In genomic region chr1:64088604-64089320, GRCm38 (mm10) we compare ENCODE assay signal across 7 mouse cellular contexts. TPM values are rescaled to one million over a fixed set of nuclear protein-coding genes. Genes with fewer than 3 reads are reported as not detected.
A peak's percentile ranks its signal among the peaks of the same experiment; 100 is the strongest.
DNase-seq lines count a peak whose midpoint lies in the region; ATAC-seq and TF ChIP-seq lines count a peak whose summit lies in the region.

No protein-coding gene starts in this region.

- WGBS in hindbrain, embryonic 11.5 days: 68% methylated on average over 12 of the region's 12 CpGs
- WGBS in lung, postnatal 0 days: 32% methylated on average over 12 of the region's 12 CpGs

- DNase-seq in CH12.LX (ENCODE audit: extremely low read depth): no peak
- peak; percentile 30 for DNase-seq in hindbrain, embryonic 11.5 days (ENCODE audit: low spot score)
- peak; percentile 34 for DNase-seq in lung, postnatal 0 days (ENCODE audit: low spot score)
- DNase-seq in splenic B cell, adult 2 months (ENCODE audit: low read depth, low spot score): peak; percentile 26
- DNase-seq in gastrocnemius, postnatal 4 days (ENCODE audit: low spot score in 2 of 2): no peak
- no peak for DNase-seq in adrenal gland, postnatal 25 days

- no peak for TF ChIP-seq EP300 in CH12.LX (IDR thresholded peaks at IDR 0.05; ENCODE audit: low read length)
- TF ChIP-seq EP300 in lung, postnatal 0 days (IDR thresholded peaks at IDR 0.05): peak; percentile 54

- H3K9me3 ChIP-seq in CH12.LX (replicated peaks; ENCODE audit: low read length): no peaks in the 10 kb centered on the region
- H3K9me3 ChIP-seq in hindbrain, embryonic 11.5 days (ENCODE audit: control insufficient read depth, low read length): no peaks in the 10 kb centered on the region
- H3K9me3 ChIP-seq in lung, postnatal 0 days (ENCODE audit: low read length): no peaks in the 10 kb centered on the region

- no peak for TF ChIP-seq POLR2A in CH12.LX (IDR thresholded peaks at IDR 0.05; ENCODE audit: low read depth, low read length)

- H3K36me3 ChIP-seq in CH12.LX (replicated peaks in 1 of 2; ENCODE audit: control insufficient read depth in 1 of 2, insufficient read depth in 1 of 2, low read length in 1 of 2): peaks cover 0 to 6% of the 10 kb centered on the region in 2 experiments
- H3K36me3 ChIP-seq in hindbrain, embryonic 11.5 days (ENCODE audit: control insufficient read depth, insufficient read depth, low read length): no peaks in the 10 kb centered on the region
- no peaks in the 10 kb centered on the region for H3K36me3 ChIP-seq in lung, postnatal 0 days (ENCODE audit: insufficient read depth, low read length)
- no peaks in the 10 kb centered on the region for H3K36me3 ChIP-seq in splenic B cell, adult 2 months (ENCODE audit: control insufficient read depth, insufficient read depth, low read length, poor library complexity, severe bottlenecking)

- peak overlapping the region; percentile 54 for H3K27ac ChIP-seq in CH12.LX (ENCODE audit: insufficient read depth, low read depth)
- peak overlapping the region; percentile 99 for H3K27ac ChIP-seq in brown adipose tissue, adult 24 weeks (replicated peaks; ENCODE audit: low read depth, low read length)
- peak overlapping the region; percentile 31; the same call in 1 of the 2 replicates for H3K27ac ChIP-seq in hindbrain, embryonic 11.5 days (ENCODE audit: low read depth, low read length)
- peak overlapping the region; percentile 71 for H3K27ac ChIP-seq in lung, postnatal 0 days (ENCODE audit: low read length)

- TF ChIP-seq CTCF in CH12.LX (conservative IDR thresholded peaks at IDR 0.05 in 1 of 2, IDR thresholded peaks at IDR 0.05 in 1 of 2; ENCODE audit: low read depth in 2 of 2, low read length in 2 of 2): no peak
- no peak for TF ChIP-seq CTCF in lung, postnatal 0 days (IDR thresholded peaks at IDR 0.05)

- H3K4me3 ChIP-seq in CH12.LX (replicated peaks in 1 of 3; ENCODE audit: low read depth in 2 of 3, low read length in 2 of 3, poor library complexity in 1 of 3): no peak overlapping the region
- H3K4me3 ChIP-seq in brown adipose tissue, adult 24 weeks (ENCODE audit: insufficient read depth, low read depth, low read length): no peak overlapping the region; the same call in 1 of the 2 replicates
- no peak overlapping the region for H3K4me3 ChIP-seq in hindbrain, embryonic 11.5 days (ENCODE audit: low read depth, low read length)
- H3K4me3 ChIP-seq in lung, postnatal 0 days (ENCODE audit: low read depth, low read length): no peak overlapping the region

- dilution Hi-C loops in CH12.LX (cut with MboI; ENCODE audit: extremely low pct_ligation_motif_present, extremely low pct_unique_long_range_greater_than_20kb, low sequenced_read_pairs): no loop called here

- in situ Hi-C loops in CH12.LX (cut with MboI; ENCODE audit: low pct_ligation_motif_present, low pct_unique_long_range_greater_than_20kb, low sequenced_read_pairs): no loop called here

- H3K9ac ChIP-seq in CH12.LX (ENCODE audit: insufficient read depth, low read depth): peak overlapping the region; percentile 70
- H3K9ac ChIP-seq in hindbrain, embryonic 11.5 days (ENCODE audit: low read depth, low read length): no peak overlapping the region
- H3K9ac ChIP-seq in lung, postnatal 0 days (replicated peaks; ENCODE audit: low read depth): no peak overlapping the region

- no peaks in the 10 kb centered on the region for H3K27me3 ChIP-seq in CH12.LX (replicated peaks)
- H3K27me3 ChIP-seq in hindbrain, embryonic 11.5 days (ENCODE audit: control insufficient read depth, insufficient read depth, low read length): no peaks in the 10 kb centered on the region
- no peaks in the 10 kb centered on the region for H3K27me3 ChIP-seq in lung, postnatal 0 days (replicated peaks; ENCODE audit: insufficient read depth, low read length)
- no peaks in the 10 kb centered on the region for H3K27me3 ChIP-seq in splenic B cell, adult 2 months (ENCODE audit: control insufficient read depth, insufficient read depth, low read length, poor library complexity, severe bottlenecking)

- no peak for TF ChIP-seq RAD21 in CH12.LX (IDR thresholded peaks at IDR 0.05; ENCODE audit: low read depth, low read length)

- peaks cover 4% of the 10 kb centered on the region; the same call in 1 of the 2 replicates for H3K79me2 ChIP-seq in CH12.LX (replicated peaks; ENCODE audit: control insufficient read depth, extremely low read depth, insufficient read depth, poor library complexity, severe bottlenecking)

- 0 out of 2 replicates have a peak, but pooled peaks have one; percentile 12 for ATAC-seq in hindbrain, embryonic 11.5 days (ENCODE audit: low FRiP score)
- no peak; the same call in 1 of the 2 replicates for ATAC-seq in lung, postnatal 0 days

- peak overlapping the region; percentile 58 for H3K4me2 ChIP-seq in CH12.LX (ENCODE audit: insufficient read depth, low read depth, poor library complexity, severe bottlenecking)
- no peak overlapping the region for H3K4me2 ChIP-seq in hindbrain, embryonic 11.5 days (replicated peaks; ENCODE audit: low read depth, low read length)
- H3K4me2 ChIP-seq in lung, postnatal 0 days (replicated peaks; ENCODE audit: low read depth, low read length): peak overlapping the region; percentile 43; the same call in 1 of the 2 replicates

- peaks cover 19 to 55% of the 10 kb centered on the region in 2 experiments for H3K4me1 ChIP-seq in CH12.LX (ENCODE audit: control insufficient read depth in 1 of 2, insufficient read depth in 2 of 2)
- peaks cover 45% of the 10 kb centered on the region for H3K4me1 ChIP-seq in brown adipose tissue, adult 24 weeks (ENCODE audit: control insufficient read depth, insufficient read depth, insufficient read length, low read length)
- no peaks in the 10 kb centered on the region; the same call in 1 of the 2 replicates for H3K4me1 ChIP-seq in hindbrain, embryonic 11.5 days (replicated peaks; ENCODE audit: control insufficient read depth, insufficient read depth, low read length)
- H3K4me1 ChIP-seq in lung, postnatal 0 days (ENCODE audit: insufficient read depth, low read depth, low read length): peaks cover 11% of the 10 kb centered on the region

TF ChIP-seq in CH12.LX, 34 proteins besides CTCF, POLR2A, EP300 and RAD21:
- TF ChIP-seq MAX (IDR thresholded peaks at IDR 0.05; ENCODE audit: low read length): no peak
- peak; percentile 52; the same call in 1 of the 2 replicates for TF ChIP-seq CHD1 (IDR thresholded peaks at IDR 0.05; ENCODE audit: low read depth, low read length)

RNA-seq across cellular contexts. Expression of gene Klf7, which starts 33.3 kb away (rescaled TPM):
- total RNA-seq in CH12.LX (2012; rRNA removed) (4.7 and 6.2 TPM in 2 replicates), CH12.LX (2014; rRNA removed) (3.7 and 4.3 TPM in 2 replicates)
- 6.5 and 6.7 TPM in 2 replicates for polyA plus RNA-seq in CH12.LX (2012; ENCODE audit: insufficient read length, low read depth)
- 3.5 and 5.8 TPM in 2 replicates for polyA plus RNA-seq in brown adipose tissue, adult 24 weeks (2012; ENCODE audit: insufficient read depth, insufficient read length, missing spikeins)
- 31.4 and 33.6 TPM in 2 replicates for polyA plus RNA-seq in hindbrain, embryonic 11.5 days (2014; fragmentation: Nextera tagmentation; extraction: Ambion mirVana)
- 40.9 and 47.9 TPM in 2 replicates for polyA plus RNA-seq in lung, postnatal 0 days (2015; fragmentation: Nextera tagmentation; extraction: Ambion mirVana)
- 10 to 100 TPM; 21.0 to 26.6 TPM for total RNA-seq in gastrocnemius, postnatal 4 days (2021)
- total RNA-seq in adrenal gland, postnatal 25 days (2021): 18.6 and 23.3 TPM in 2 replicates

Comparison
In these comparisons a context has a peak if more than half of its experiments do, and no peak if none do; other contexts are left out.
1. DNase-seq: peak in hindbrain, embryonic 11.5 days (single experiment), lung, postnatal 0 days (single experiment) and splenic B cell, adult 2 months (single experiment); none in CH12.LX (single experiment), gastrocnemius, postnatal 4 days (0 of 2) and adrenal gland, postnatal 25 days (single experiment).
2. H3K27ac ChIP-seq: peak in every context shown above with its lines; median percentile 99 in brown adipose tissue, adult 24 weeks; 71 in lung, postnatal 0 days; 54 in CH12.LX; 31 in hindbrain, embryonic 11.5 days.